Comparison of ENCODE assay signal across 7 mouse cellular contexts in genomic region chr19:55423952-55424351, GRCm38 (mm10).
DNase-seq lines count a peak whose midpoint lies in the region; TF ChIP-seq lines count a peak whose summit lies in the region.

No protein-coding gene starts in this region.

- H3K4me1 ChIP-seq in heart, adult 2 months (ENCODE audit: control insufficient read depth, insufficient read depth, low read length), result no peaks in the 10 kb centered on the region

- TF ChIP-seq CTCF in heart, adult 2 months (IDR thresholded peaks at IDR 0.05), result no peak

- intact Hi-C loops in heart, adult 2 months (cut with DNase I), result no loop called here

- no peaks in the 10 kb centered on the region for H3K27me3 ChIP-seq in heart, adult 2 months (ENCODE audit: control insufficient read depth, insufficient read depth, low read length)

- TF ChIP-seq POLR2A in heart, adult 2 months (IDR thresholded peaks at IDR 0.05; ENCODE audit: insufficient read depth, low read depth, low read length), result no peak

- no peaks in the 10 kb centered on the region for H3K79me2 ChIP-seq in heart, adult 2 months (replicated peaks; ENCODE audit: control insufficient read depth, insufficient read depth, low read length)

- peak; percentile 33 for DNase-seq in urinary bladder, adult 2 months (ENCODE audit: low spot score)
- DNase-seq in urinary bladder, postnatal 10 days (ENCODE audit: low spot score), result no peak
- peak; percentile 90 for DNase-seq in cerebellum, adult 9-10 months
- DNase-seq in heart, adult 2 months, result peak; percentile 48 to 78
- peak; percentile 46 for DNase-seq in layer of hippocampus, adult 9-10 months (ENCODE audit: low spot score)
- DNase-seq in lung, postnatal 36 days, result peak; percentile 86
- peak; percentile 54 for DNase-seq in urinary bladder, postnatal 25 days (ENCODE audit: low spot score)

- no peak overlapping the region for H3K4me3 ChIP-seq in heart, adult 2 months

- no peaks in the 10 kb centered on the region for H3K36me3 ChIP-seq in heart, adult 2 months (ENCODE audit: control insufficient read depth, insufficient read depth, low read length)

- no peak overlapping the region for H3K9ac ChIP-seq in heart, adult 2 months (ENCODE audit: low read depth, low read length)

- 0 out of 2 replicates have a peak, but pooled peaks have one; percentile 46 for TF ChIP-seq EP300 in heart, adult 2 months (IDR thresholded peaks at IDR 0.05; ENCODE audit: insufficient read depth, low read depth, low read length)

- 30% methylated on average over 8 of the region's 8 CpGs for WGBS in heart, adult 2 months

- no peak overlapping the region for H3K27ac ChIP-seq in heart, adult 2 months
